Mouse (Mus musculus): ENCODE data around the gene Olfml2a. TPM values are rescaled to one million over a fixed set of nuclear protein-coding genes. Genes with fewer than 3 reads are reported as not detected.

Olfml2a gene
- polyA plus RNA-seq, 1 experiment from 2014 or later, result 2.5 TPM

DNA sequence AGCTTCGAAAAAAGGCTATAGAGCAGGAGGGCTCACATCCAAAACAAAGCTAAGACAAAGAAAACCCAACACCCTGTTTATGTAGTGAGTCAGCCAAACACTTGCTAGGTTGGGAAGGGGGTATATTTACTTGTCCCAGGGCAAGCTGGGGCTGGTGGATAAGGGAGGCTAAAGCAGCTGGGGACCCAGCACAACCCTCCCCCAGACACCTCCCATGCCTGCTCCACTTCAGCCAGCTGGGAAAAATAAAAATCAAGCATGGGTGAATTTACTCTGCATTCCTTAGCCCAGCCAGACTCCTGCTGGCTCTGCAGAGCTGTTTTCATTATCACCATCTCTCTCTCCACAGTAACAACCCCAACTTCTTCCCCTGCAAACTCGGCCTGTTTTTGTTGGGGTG, 2.2 kb downstream of the Olfml2a start:
- no peaks in the 10 kb centered on the region for H3K36me3 ChIP-seq (ENCODE audit: control insufficient read depth, insufficient read depth, low read length)
- H3K9me3 ChIP-seq (ENCODE audit: control insufficient read depth, low read length), result no peaks in the 10 kb centered on the region
- DNase-seq (ENCODE audit: low spot score) (no peak), ATAC-seq (ENCODE audit: low FRiP score) (no peak)
- H3K27me3 ChIP-seq (ENCODE audit: control insufficient read depth, insufficient read depth, low read length), result no peaks in the 10 kb centered on the region
- H3K4me1 ChIP-seq (replicated peaks; ENCODE audit: control insufficient read depth, insufficient read depth, low read length), result peaks cover 2% of the 10 kb centered on the region; the same call in 1 of the 2 replicates
- H3K4me2 ChIP-seq (replicated peaks; ENCODE audit: low read depth, low read length), result no peak overlapping the region
- 20% methylated on average over 2 of the region's 2 CpGs for WGBS
- H3K27ac ChIP-seq (ENCODE audit: low read depth, low read length), result no peak overlapping the region
- H3K4me3 ChIP-seq (ENCODE audit: low read depth, low read length), result no peak overlapping the region
- no peak overlapping the region for H3K9ac ChIP-seq (ENCODE audit: low read depth, low read length)

DNA sequence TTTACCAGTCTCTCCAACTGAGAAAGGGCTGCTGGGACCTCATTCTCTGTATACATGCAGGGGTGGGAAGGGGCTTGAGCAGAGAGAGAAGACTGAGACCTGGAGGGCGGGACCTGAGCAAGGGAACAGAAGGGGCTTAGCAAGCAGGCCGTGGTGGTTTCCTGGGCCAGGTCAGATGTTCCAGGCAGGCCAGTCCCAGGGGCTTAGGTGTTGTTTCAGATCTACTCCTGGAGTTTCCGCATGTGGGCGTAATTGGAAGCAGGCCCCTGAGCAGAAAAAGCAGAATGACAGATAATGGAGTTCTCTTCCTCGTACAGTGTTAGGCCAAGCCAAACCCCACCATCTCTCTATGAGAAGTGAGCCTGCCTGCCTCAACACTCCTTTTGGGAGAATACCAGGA, 3.2 kb downstream of the Olfml2a start:
- no peaks in the 10 kb centered on the region for H3K27me3 ChIP-seq (ENCODE audit: control insufficient read depth, insufficient read depth, low read length)
- no peak for DNase-seq (ENCODE audit: low spot score)
- WGBS, result 44% methylated on average over 5 of the region's 5 CpGs
- ATAC-seq (ENCODE audit: low FRiP score), result no peak
- peaks cover 2% of the 10 kb centered on the region; the same call in 1 of the 2 replicates for H3K4me1 ChIP-seq (replicated peaks; ENCODE audit: control insufficient read depth, insufficient read depth, low read length)
- H3K4me3 ChIP-seq (ENCODE audit: low read depth, low read length), result no peak overlapping the region
- H3K4me2 ChIP-seq (replicated peaks; ENCODE audit: low read depth, low read length), result no peak overlapping the region
- no peaks in the 10 kb centered on the region for H3K9me3 ChIP-seq (ENCODE audit: control insufficient read depth, low read length)
- no peak overlapping the region for H3K9ac ChIP-seq (ENCODE audit: low read depth, low read length)
- no peak overlapping the region for H3K27ac ChIP-seq (ENCODE audit: low read depth, low read length)
- no peaks in the 10 kb centered on the region for H3K36me3 ChIP-seq (ENCODE audit: control insufficient read depth, insufficient read depth, low read length)

DNA sequence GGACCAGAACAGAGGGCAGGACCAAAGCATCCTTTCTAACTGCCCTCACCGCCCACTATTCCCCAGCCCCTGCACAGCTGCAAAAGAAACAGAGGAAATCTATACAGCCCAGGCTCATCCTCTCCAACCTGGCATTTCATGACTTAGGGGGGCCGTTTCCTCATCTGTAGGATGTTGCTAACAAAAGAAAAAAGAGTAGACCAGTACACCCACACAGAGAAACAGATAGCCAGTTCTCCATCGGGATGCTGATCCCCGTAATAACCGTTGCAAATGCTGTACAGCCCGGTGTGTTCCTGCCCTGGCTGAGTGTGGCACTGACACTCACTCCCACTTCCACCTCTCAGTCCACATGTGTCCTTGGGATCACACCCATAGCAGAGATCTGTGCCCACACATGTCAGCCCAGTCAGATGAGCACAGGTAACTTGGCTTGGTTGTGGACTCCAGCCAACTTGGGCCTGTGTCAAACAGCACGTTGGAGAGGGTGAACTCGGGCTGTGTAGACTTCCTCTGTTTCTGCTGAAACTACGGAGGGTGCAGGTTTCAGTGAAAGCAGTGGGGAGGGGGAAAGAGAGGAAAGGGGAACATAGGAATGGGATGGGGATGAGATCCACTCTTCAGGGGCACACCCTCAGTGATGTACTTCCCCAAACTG, 5.1 kb downstream of the Olfml2a start:
- no peak for ATAC-seq (ENCODE audit: low FRiP score)
- 80% methylated on average over 9 of the region's 9 CpGs for WGBS

DNA sequence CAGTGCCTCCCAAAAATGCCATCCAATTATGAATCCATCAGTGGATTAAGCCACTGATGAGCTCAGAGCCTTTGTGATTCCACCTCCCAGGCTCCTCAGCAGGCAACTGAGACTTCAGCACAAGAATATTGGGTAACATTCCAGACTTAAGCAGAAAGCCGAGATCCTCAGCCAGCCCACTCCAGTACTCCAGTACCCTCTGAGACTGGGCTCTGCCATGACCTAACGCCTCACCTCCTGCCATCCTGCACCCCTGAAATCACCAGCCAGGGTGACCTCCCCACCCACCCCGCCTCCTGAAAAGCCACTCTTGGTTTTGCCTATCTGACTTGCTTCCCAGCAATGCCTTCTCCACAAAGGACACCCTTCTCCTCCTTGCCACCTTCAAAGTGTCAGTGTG, 5.6 kb downstream of the Olfml2a start:
- H3K4me3 ChIP-seq (ENCODE audit: low read depth, low read length), result no peak overlapping the region
- no peaks in the 10 kb centered on the region for H3K9me3 ChIP-seq (ENCODE audit: control insufficient read depth, low read length)
- ATAC-seq (ENCODE audit: low FRiP score), result no peak
- no peaks in the 10 kb centered on the region for H3K27me3 ChIP-seq (ENCODE audit: control insufficient read depth, insufficient read depth, low read length)
- H3K9ac ChIP-seq (ENCODE audit: low read depth, low read length), result no peak overlapping the region
- DNase-seq (ENCODE audit: low spot score), result no peak
- no peak overlapping the region for H3K4me2 ChIP-seq (replicated peaks; ENCODE audit: low read depth, low read length)
- no peaks in the 10 kb centered on the region for H3K36me3 ChIP-seq (ENCODE audit: control insufficient read depth, insufficient read depth, low read length)
- H3K27ac ChIP-seq (ENCODE audit: low read depth, low read length), result no peak overlapping the region
- whole genome bisulfite sequencing, result 75% methylated on average over 3 of the region's 3 CpGs
- H3K4me1 ChIP-seq (replicated peaks; ENCODE audit: control insufficient read depth, insufficient read depth, low read length), result peaks cover 2% of the 10 kb centered on the region; the same call in 1 of the 2 replicates

More for the DNA sequence above, 5.1 kb downstream of the Olfml2a start:
- H3K4me2 ChIP-seq (replicated peaks; ENCODE audit: low read depth, low read length), result no peak overlapping the region
- no peak for DNase-seq (ENCODE audit: low spot score)
- no peaks in the 10 kb centered on the region for H3K27me3 ChIP-seq (ENCODE audit: control insufficient read depth, insufficient read depth, low read length)
- peaks cover 2% of the 10 kb centered on the region; the same call in 1 of the 2 replicates for H3K4me1 ChIP-seq (replicated peaks; ENCODE audit: control insufficient read depth, insufficient read depth, low read length)
- no peak overlapping the region for H3K9ac ChIP-seq (ENCODE audit: low read depth, low read length)
- no peak overlapping the region for H3K4me3 ChIP-seq (ENCODE audit: low read depth, low read length)
- H3K27ac ChIP-seq (ENCODE audit: low read depth, low read length), result no peak overlapping the region
- no peaks in the 10 kb centered on the region for H3K9me3 ChIP-seq (ENCODE audit: control insufficient read depth, low read length)
- H3K36me3 ChIP-seq (ENCODE audit: control insufficient read depth, insufficient read depth, low read length), result no peaks in the 10 kb centered on the region

DNA sequence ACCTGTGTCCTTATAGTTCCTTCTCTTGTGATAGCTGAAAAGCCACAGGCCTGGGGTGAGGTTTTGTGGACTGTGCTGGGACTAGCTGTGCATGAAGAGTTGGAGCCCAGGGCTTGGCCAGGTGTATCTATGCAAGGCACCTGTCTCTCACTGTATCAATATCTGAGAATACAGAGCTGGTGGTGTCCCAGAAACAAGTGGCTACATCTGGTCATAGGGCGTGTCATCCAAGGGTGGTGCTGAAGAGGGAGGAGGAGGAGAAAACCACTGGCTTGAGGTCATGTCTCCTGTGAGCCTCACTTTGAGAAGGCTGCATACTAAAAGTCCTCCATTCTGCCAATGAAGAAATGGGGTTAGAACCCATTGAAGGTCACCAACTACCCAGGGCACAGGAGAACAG, 6.2 kb downstream of the Olfml2a start:
- WGBS, result 100% methylated on average over 1 of the region's 1 CpGs
- ATAC-seq (ENCODE audit: low FRiP score) (no peak), DNase-seq (ENCODE audit: low spot score) (no peak)
- no peak overlapping the region for H3K4me2 ChIP-seq (replicated peaks; ENCODE audit: low read depth, low read length)
- H3K4me1 ChIP-seq (replicated peaks; ENCODE audit: control insufficient read depth, insufficient read depth, low read length), result peaks cover 2% of the 10 kb centered on the region; the same call in 1 of the 2 replicates
- no peaks in the 10 kb centered on the region for H3K27me3 ChIP-seq (ENCODE audit: control insufficient read depth, insufficient read depth, low read length)
- no peak overlapping the region for H3K9ac ChIP-seq (ENCODE audit: low read depth, low read length)
- H3K4me3 ChIP-seq (ENCODE audit: low read depth, low read length), result no peak overlapping the region
- H3K27ac ChIP-seq (ENCODE audit: low read depth, low read length), result no peak overlapping the region
- no peaks in the 10 kb centered on the region for H3K9me3 ChIP-seq (ENCODE audit: control insufficient read depth, low read length)
- H3K36me3 ChIP-seq (ENCODE audit: control insufficient read depth, insufficient read depth, low read length), result no peaks in the 10 kb centered on the region

DNA sequence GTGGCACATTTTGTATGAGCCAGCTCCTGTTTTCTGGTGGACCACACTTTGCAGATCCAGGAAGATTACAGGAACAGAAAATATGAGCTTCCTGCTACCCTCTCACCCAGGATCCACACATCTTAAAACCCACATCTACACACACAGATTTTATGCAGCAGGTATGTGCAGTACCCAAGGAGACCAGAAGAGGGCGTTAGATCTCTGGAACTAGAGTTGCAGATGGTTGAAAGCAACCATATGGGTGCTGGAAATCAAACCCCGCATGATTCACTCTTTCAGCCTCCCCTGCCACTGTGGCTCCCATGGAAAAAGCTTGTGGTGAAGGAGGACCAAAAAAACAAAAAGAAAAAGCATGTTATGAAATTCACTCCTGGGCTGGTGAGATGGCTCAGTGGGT, 7.3 kb downstream of the Olfml2a start:
- no peak for ATAC-seq (ENCODE audit: low FRiP score)
- 70% methylated on average over 2 of the region's 2 CpGs for WGBS
- no peak for DNase-seq (ENCODE audit: low spot score)
- no peaks in the 10 kb centered on the region for H3K27me3 ChIP-seq (ENCODE audit: control insufficient read depth, insufficient read depth, low read length)
- no peaks in the 10 kb centered on the region for H3K9me3 ChIP-seq (ENCODE audit: control insufficient read depth, low read length)
- no peak overlapping the region for H3K9ac ChIP-seq (ENCODE audit: low read depth, low read length)
- no peaks in the 10 kb centered on the region for H3K36me3 ChIP-seq (ENCODE audit: control insufficient read depth, insufficient read depth, low read length)
- H3K4me3 ChIP-seq (ENCODE audit: low read depth, low read length), result no peak overlapping the region
- no peak overlapping the region for H3K27ac ChIP-seq (ENCODE audit: low read depth, low read length)
- no peak overlapping the region for H3K4me2 ChIP-seq (replicated peaks; ENCODE audit: low read depth, low read length)
- peaks cover 2% of the 10 kb centered on the region; the same call in 1 of the 2 replicates for H3K4me1 ChIP-seq (replicated peaks; ENCODE audit: control insufficient read depth, insufficient read depth, low read length)

DNA sequence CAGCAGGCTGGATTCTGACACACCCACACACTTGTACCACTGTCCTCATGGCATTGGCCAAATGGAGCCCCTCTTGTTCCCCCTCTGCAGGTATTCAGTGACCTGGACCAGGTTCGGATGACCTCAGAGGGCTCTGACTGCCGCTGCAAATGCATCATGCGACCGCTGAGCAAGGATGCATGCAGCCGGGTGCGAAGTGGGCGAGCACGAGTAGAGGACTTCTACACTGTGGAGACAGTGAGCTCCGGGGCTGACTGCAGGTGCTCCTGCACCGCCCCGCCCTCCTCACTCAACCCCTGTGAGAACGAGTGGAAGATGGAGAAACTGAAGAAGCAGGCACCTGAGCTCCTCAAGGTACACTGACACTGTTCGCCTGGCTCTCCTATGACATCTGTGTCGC, 9.6 kb downstream of the Olfml2a start:
- Histone ChIP-seq H3K4me2 (replicated peaks; ENCODE audit: low read depth, low read length) (no peak overlapping the region), H3K27me3 (ENCODE audit: control insufficient read depth, insufficient read depth, low read length) (no peaks in the 10 kb centered on the region), H3K36me3 (ENCODE audit: control insufficient read depth, insufficient read depth, low read length) (no peaks in the 10 kb centered on the region), H3K27ac (ENCODE audit: low read depth, low read length) (no peak overlapping the region), H3K9me3 (ENCODE audit: control insufficient read depth, low read length) (no peaks in the 10 kb centered on the region), H3K4me3 (ENCODE audit: low read depth, low read length) (no peak overlapping the region), H3K4me1 (replicated peaks; ENCODE audit: control insufficient read depth, insufficient read depth, low read length) (no peaks in the 10 kb centered on the region), H3K9ac (ENCODE audit: low read depth, low read length) (no peak overlapping the region)
- ATAC-seq (ENCODE audit: low FRiP score), result no peak
- WGBS, result 84% methylated on average over 14 of the region's 14 CpGs
- no peak for DNase-seq (ENCODE audit: low spot score)

DNA sequence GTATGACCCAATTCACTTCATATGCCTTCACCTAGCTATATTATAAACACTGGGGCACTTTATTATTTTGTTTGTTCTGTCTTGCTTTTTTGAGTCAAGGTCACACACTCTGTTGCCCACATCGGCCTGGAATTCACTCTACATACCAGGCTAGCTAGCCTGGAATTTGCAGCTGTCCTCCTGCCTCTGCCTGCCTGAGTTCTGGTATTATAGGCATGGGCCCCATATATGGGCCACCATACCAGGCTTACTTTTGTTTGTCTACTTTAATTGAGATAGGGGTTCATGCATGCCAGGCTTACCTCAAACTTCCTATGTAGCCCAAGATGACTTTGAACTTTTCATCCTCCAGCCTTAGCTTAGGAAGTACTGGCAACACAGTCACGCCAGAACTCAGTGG, 10.1 kb downstream of the Olfml2a start:
- H3K4me1 ChIP-seq (replicated peaks; ENCODE audit: control insufficient read depth, insufficient read depth, low read length), result no peaks in the 10 kb centered on the region
- no peaks in the 10 kb centered on the region for H3K27me3 ChIP-seq (ENCODE audit: control insufficient read depth, insufficient read depth, low read length)
- H3K4me2 ChIP-seq (replicated peaks; ENCODE audit: low read depth, low read length), result no peak overlapping the region
- no peak overlapping the region for H3K27ac ChIP-seq (ENCODE audit: low read depth, low read length)
- no peaks in the 10 kb centered on the region for H3K9me3 ChIP-seq (ENCODE audit: control insufficient read depth, low read length)
- no peak overlapping the region for H3K9ac ChIP-seq (ENCODE audit: low read depth, low read length)
- ATAC-seq (ENCODE audit: low FRiP score) (no peak), DNase-seq (ENCODE audit: low spot score) (no peak)
- WGBS, result 93% methylated on average over 2 of the region's 2 CpGs
- H3K4me3 ChIP-seq (ENCODE audit: low read depth, low read length), result no peak overlapping the region
- no peaks in the 10 kb centered on the region for H3K36me3 ChIP-seq (ENCODE audit: control insufficient read depth, insufficient read depth, low read length)

DNA sequence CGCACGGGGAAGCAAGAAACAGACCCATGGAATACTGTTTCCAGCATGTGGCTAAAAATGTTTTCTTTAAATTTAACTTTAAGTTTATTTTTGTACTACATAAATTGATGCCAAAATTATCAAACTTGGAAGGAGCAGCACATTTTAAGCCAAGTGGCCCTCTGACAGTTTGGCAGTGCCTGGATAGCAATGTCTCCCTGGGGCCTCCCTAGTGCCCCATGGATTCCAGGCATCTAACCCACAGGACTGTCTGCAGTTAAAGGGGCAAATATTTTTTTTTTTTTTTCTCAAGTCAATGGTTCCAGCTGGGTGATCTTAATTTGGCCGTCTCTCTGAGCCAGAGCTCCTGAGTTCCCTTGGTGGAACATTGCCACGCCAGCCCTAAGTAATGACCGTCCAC, 11.4 kb downstream of the Olfml2a start:
- no peak overlapping the region for H3K27ac ChIP-seq (ENCODE audit: low read depth, low read length)
- WGBS, result 88% methylated on average over 5 of the region's 5 CpGs
- DNase-seq (ENCODE audit: low spot score), result no peak

More for the DNA sequence above, 11.4 kb downstream of the Olfml2a start:
- H3K4me3 ChIP-seq (ENCODE audit: low read depth, low read length), result no peak overlapping the region
- no peaks in the 10 kb centered on the region for H3K9me3 ChIP-seq (ENCODE audit: control insufficient read depth, low read length)
- H3K9ac ChIP-seq (ENCODE audit: low read depth, low read length), result no peak overlapping the region
- H3K36me3 ChIP-seq (ENCODE audit: control insufficient read depth, insufficient read depth, low read length), result no peaks in the 10 kb centered on the region
- no peak for ATAC-seq (ENCODE audit: low FRiP score)
- H3K4me1 ChIP-seq (replicated peaks; ENCODE audit: control insufficient read depth, insufficient read depth, low read length), result no peaks in the 10 kb centered on the region
- H3K4me2 ChIP-seq (replicated peaks; ENCODE audit: low read depth, low read length), result no peak overlapping the region
- no peaks in the 10 kb centered on the region for H3K27me3 ChIP-seq (ENCODE audit: control insufficient read depth, insufficient read depth, low read length)

All from hindbrain, embryonic 11.5 days (tissue).